Mouse (Mus musculus) heart, adult 2 months (tissue): ENCODE results near the gene Ppp6r3. TPM values are rescaled to one million over a fixed set of nuclear protein-coding genes. Genes with fewer than 3 reads are reported as not detected.
"Not testable (repeated sequence)": the region's sequence is repeated elsewhere in the genome, so short reads cannot be mapped to it uniquely, and the experiment has no call there.

Source experiments
- DNase-seq, 2 experiments: peaks; one replicate each; pipeline ENCODE4 v3.0.0; 2021
- H3K27ac ChIP-seq: fragments of 200-600 bp; 2 replicates; pipeline ENCODE4 v1.8.1; 2022
- H3K27me3 ChIP-seq: fragments of 200-500 bp; 2 replicates; pipeline ENCODE4 v1.6.1; 2012; ENCODE audit warnings: mild to moderate bottlenecking, low read length, inconsistent platforms, mixed read lengths; ENCODE audit not compliant: control insufficient read depth, insufficient read depth
- H3K36me3 ChIP-seq: fragments of 200-500 bp; 2 replicates; pipeline ENCODE4 v1.6.1; 2012; ENCODE audit warnings: low read length, inconsistent platforms; ENCODE audit not compliant: control insufficient read depth, insufficient read depth
- H3K4me1 ChIP-seq: fragments of 200-500 bp; 2 replicates; pipeline ENCODE4 v1.6.1; 2011; ENCODE audit warnings: low read length; ENCODE audit not compliant: control insufficient read depth, insufficient read depth
- H3K4me3 ChIP-seq: fragments of 200-600 bp; 2 replicates; pipeline ENCODE4 v1.8.1; 2022
- H3K79me2 ChIP-seq: fragments of 200-500 bp; replicated peaks from 2 replicates; pipeline ENCODE4 v1.6.1; 2012; ENCODE audit warnings: mild to moderate bottlenecking, inconsistent platforms, low read length, moderate library complexity, mixed read lengths; ENCODE audit not compliant: control insufficient read depth, insufficient read depth
- H3K9ac ChIP-seq: fragments of 200-500 bp; 2 replicates; pipeline ENCODE4 v1.6.1; 2012; ENCODE audit warnings: low read depth, mild to moderate bottlenecking, control low read depth, inconsistent platforms, low read length, mixed read lengths
- CTCF ChIP-seq: fragments of 200-600 bp; IDR thresholded peaks from 2 replicates; pipeline ENCODE4 v1.8.1; 2022; ENCODE audit warnings: antibody characterized with exemption, mild to moderate bottlenecking, moderate library complexity
- EP300 ChIP-seq: fragments of 200-500 bp; IDR thresholded peaks from 2 replicates; pipeline ENCODE4 v1.6.1; 2011; ENCODE audit warnings: low read depth, low read length, control low read depth; ENCODE audit not compliant: insufficient read depth
- POLR2A ChIP-seq: fragments of 200-500 bp; IDR thresholded peaks from 2 replicates; pipeline ENCODE4 v1.6.1; 2011; ENCODE audit warnings: mild to moderate bottlenecking, low read depth, low read length, control low read depth; ENCODE audit not compliant: insufficient read depth
- WGBS: fragments of 180-500 bp; shearing (Covaris S2); methylation state at CpG from one replicate; pipeline ENCODE4 v1.1.7; 2018; 5-methylcytosine and 5-hydroxymethylcytosine counted together
- intact Hi-C: fragments of 180-260 bp; cut with DNase I; formaldehyde crosslinking; loops from one replicate; pipeline ENCODE4 v1.15.1; 2025
- polyA plus RNA-seq: library from polyadenylated mRNA; depleted of rRNA; stranded (reverse); fragments of >200 nt; gene quantifications from 2 replicates; pipeline ENCODE4 v1.2.3, GENCODE M21; 2012
- total RNA-seq, 2 experiments: library from RNA; stranded (reverse); gene quantifications; 2 replicates each; pipeline ENCODE4 v1.2.3; 2021

Ppp6r3 gene
- total and polyA plus RNA-seq, 3 experiments = 45.8 to 79.3 (median 72.9) TPM

DNA sequence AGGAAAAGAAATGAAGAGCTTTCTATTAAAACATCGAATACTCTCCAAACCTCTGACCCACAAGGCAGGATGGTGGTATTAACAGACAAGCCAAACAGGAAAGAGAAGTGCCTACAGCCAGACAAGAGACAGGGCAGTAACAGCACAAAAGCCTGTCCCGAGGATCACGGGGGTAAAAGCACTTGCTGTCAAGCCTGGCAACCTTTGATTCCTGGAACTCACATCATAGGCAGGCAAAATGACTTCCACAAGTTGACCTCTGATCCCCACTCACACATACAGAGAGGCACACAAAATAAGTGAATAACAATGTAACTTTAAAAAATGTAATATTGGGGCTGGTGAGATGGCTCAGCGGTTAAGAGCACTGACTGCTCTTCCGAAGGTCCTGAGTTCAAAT is 36.1 kb downstream of the Ppp6r3 start:
- Histone ChIP-seq H3K36me3 (peaks cover 49% of the 10 kb centered on the region), H3K4me1 (peaks cover 13% of the 10 kb centered on the region), H3K79me2 (peaks cover 10% of the 10 kb centered on the region), H3K27me3 (no peaks in the 10 kb centered on the region), H3K9ac (no peak overlapping the region), H3K4me3 (no peak overlapping the region), H3K27ac (no peak overlapping the region)
- 66% methylated on average over 5 of the region's 5 CpGs for WGBS
- intact Hi-C loops = no loop called here
- DNase-seq = no peak
- TF ChIP-seq POLR2A (no peak), EP300 (no peak), CTCF (no peak)

DNA sequence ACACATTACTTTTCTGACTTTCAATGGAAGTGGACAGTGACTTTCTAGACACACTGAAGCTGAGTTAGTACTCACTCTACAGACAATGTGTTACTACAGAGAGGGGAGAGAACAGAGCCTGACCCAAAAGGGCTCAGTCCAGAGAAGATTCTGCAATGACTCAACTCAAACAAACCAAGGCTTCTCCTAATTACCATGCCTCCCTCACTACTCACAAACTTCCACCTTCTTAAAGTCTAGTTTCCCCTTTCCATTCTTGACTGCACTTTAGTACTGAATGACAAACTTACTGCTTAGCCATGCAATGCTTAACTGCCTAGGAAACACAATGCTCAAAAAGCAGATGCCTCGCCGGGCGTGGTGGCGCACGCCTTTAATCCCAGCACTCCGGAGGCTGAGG is 37.9 kb downstream of the Ppp6r3 start:
- 95% methylated on average over 6 of the region's 6 CpGs for WGBS
- H3K79me2 ChIP-seq = peaks cover 18% of the 10 kb centered on the region
- peaks cover 45% of the 10 kb centered on the region for H3K36me3 ChIP-seq
- H3K27me3 ChIP-seq = no peaks in the 10 kb centered on the region
- peaks cover 17% of the 10 kb centered on the region for H3K4me1 ChIP-seq
- H3K9ac ChIP-seq = no peak overlapping the region
- intact Hi-C loops = no loop called here
- H3K27ac ChIP-seq = no peak overlapping the region
- TF ChIP-seq EP300 (no peak), POLR2A (no peak), CTCF (no peak)
- no peak overlapping the region for H3K4me3 ChIP-seq
- no peak for DNase-seq

- no peak for DNase-seq
- no peaks in the 10 kb centered on the region for H3K27me3 ChIP-seq
- peaks cover 20% of the 10 kb centered on the region for H3K79me2 ChIP-seq
- H3K27ac ChIP-seq = no peak overlapping the region
- TF ChIP-seq EP300 (no peak), POLR2A (no peak), CTCF (no peak)
- H3K36me3 ChIP-seq = peaks cover 32% of the 10 kb centered on the region
- peaks cover 18% of the 10 kb centered on the region for H3K4me1 ChIP-seq
- no peak overlapping the region for H3K9ac ChIP-seq
- intact Hi-C loops = loop anchor here (2.0 kb wide), 1 partner anchor 40 kb away; the partner anchor contains the start of gene Ppp6r3
- no peak overlapping the region for H3K4me3 ChIP-seq
- 38% methylated on average over 3 of the region's 3 CpGs for WGBS
Observed at GRCm38 (mm10) chr19:3534945-3535344, 40.6 kb downstream of the Ppp6r3 start.

GRCm38 (mm10) chr19:3533266-3533966 is 42.1 kb downstream of the Ppp6r3 start:
- H3K4me3 ChIP-seq, H3K27me3 ChIP-seq, H3K27ac ChIP-seq, intact Hi-C loops, H3K9ac ChIP-seq, DNase-seq: not testable (repeated sequence)
- Histone ChIP-seq H3K4me1 (peaks cover 17% of the 10 kb centered on the region), H3K36me3 (peaks cover 30% of the 10 kb centered on the region), H3K79me2 (peaks cover 20% of the 10 kb centered on the region)
- peak; percentile 23; the same call in 1 of the 2 replicates for TF ChIP-seq CTCF
- 66% methylated on average over 12 of the region's 12 CpGs for WGBS

GRCm38 (mm10) chr19:3532717-3533260 is 42.8 kb downstream of the Ppp6r3 start:
- no peaks in the 10 kb centered on the region for H3K27me3 ChIP-seq
- no peak overlapping the region for H3K9ac ChIP-seq
- H3K4me3 ChIP-seq = no peak overlapping the region
- intact Hi-C loops = no loop called here
- H3K36me3 ChIP-seq = peaks cover 27% of the 10 kb centered on the region
- DNase-seq = no peak
- H3K4me1 ChIP-seq = peaks cover 17% of the 10 kb centered on the region
- H3K27ac ChIP-seq = no peak overlapping the region
- TF ChIP-seq EP300 (no peak), POLR2A (no peak), CTCF (no peak)
- H3K79me2 ChIP-seq = peaks cover 20% of the 10 kb centered on the region
- WGBS = 96% methylated on average over 14 of the region's 14 CpGs

DNA sequence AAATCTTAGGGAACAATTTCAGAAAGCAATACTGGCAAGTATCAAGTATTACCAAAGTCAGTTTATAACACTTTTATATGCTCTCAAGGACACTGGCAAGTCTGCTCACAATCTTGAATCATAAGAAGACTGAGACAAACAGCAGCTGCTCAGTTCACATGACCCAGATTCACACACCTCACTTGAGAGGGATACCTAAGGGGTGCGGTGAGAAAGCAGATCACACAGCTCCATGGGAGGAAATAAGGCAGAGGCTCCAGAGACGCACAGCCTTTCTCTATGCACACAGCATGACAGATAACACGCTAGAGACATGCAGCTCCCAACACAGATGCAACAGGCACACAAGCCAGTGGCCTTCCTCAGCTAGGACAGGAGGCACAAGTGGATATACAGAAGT is 45.8 kb downstream of the Ppp6r3 start:
- peaks cover 13% of the 10 kb centered on the region for H3K4me1 ChIP-seq
- no peak overlapping the region for H3K4me3 ChIP-seq
- intact Hi-C loops = loop anchor here (5.0 kb wide), 1 partner anchor 33 kb away; no protein-coding TSS in a partner anchor
- WGBS = 64% methylated on average over 3 of the region's 3 CpGs
- peaks cover 28% of the 10 kb centered on the region for H3K36me3 ChIP-seq
- DNase-seq = no peak
- peaks cover 16% of the 10 kb centered on the region for H3K79me2 ChIP-seq
- H3K9ac ChIP-seq = no peak overlapping the region
- TF ChIP-seq EP300 = no peak
- TF ChIP-seq CTCF = no peak
- no peak for TF ChIP-seq POLR2A
- H3K27me3 ChIP-seq = no peaks in the 10 kb centered on the region
- no peak overlapping the region for H3K27ac ChIP-seq
